Mouse (Mus musculus): ENCODE measurements around the gene Atp5g3.
"Not testable (repeated sequence)": the region's sequence is repeated elsewhere in the genome, so short reads cannot be mapped to it uniquely, and the experiment has no call there.

Atp5g3 gene

DNA sequence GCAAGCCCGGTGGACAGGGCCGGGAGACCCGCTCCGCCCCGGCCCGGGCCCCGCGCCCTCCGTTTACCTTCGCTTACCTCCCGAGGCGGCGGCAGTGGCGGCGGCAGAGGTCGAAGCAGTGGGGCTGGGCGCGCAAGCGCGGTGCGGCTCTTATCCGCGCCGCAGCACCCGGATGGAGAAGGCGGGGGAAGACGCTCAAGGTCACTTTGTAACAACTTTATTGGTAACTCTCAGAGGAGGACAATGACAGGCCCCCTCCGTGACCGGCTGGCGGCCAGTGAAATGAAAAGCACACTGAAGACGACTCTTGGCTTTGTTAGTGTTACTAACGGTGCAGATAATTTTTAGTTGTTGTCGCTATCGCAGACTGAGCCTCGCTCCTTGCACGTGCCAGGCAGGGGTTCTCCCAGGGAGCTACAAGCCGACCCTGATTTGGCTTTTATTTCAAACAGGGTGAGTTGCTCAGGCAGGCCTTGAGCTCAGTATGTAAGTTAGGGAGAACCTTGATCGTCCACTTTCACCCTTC lies at the start of gene Atp5g3:
TSS of gene Atp5g3 (minus strand) at position 152 of the 526 bp plus-strand sequence.
- peak; percentile 77 for DNase-seq (ENCODE audit: low spot score)

DNA sequence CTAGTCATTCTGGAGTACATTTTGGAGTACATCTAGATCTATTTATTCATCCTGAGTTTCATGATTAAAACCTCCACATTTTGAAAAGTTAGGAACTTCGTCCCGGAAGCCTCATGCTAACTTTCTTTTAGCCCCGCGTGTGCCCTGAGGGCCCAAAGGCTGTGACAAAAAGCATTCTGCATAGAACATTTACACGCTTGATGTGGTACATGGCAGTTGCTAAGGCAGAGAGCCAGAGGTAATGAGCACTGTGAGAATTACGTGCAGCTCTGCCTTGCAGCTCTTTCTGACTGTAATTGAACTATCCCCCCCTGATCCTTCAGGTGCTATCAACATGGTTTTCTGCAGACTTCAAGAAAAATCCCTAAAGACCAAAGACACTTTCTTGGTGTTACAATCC lies 47.2 kb upstream of the Atp5g3 start:
- DNase-seq (ENCODE audit: low spot score) = no peak

DNA sequence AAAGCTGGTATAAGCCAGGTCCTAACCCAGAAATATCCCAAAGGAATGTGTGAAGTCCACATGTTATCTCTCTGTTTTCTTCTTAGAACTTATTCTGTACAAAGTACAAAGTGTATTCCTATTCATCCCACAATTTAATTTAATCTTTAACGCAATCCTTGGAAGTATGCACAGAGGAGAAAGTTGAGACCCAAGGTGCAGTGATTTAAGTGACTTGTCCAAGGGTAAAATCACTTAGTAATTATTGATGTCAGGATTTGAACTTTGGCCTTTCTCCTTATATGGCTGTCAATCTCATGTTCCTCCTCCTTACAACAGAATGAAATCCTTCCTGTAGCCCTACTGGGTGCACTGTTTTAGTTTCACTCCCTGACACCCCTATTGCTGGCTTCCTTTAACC lies 42.5 kb upstream of the Atp5g3 start:
- no peak for DNase-seq (ENCODE audit: low spot score)

DNA sequence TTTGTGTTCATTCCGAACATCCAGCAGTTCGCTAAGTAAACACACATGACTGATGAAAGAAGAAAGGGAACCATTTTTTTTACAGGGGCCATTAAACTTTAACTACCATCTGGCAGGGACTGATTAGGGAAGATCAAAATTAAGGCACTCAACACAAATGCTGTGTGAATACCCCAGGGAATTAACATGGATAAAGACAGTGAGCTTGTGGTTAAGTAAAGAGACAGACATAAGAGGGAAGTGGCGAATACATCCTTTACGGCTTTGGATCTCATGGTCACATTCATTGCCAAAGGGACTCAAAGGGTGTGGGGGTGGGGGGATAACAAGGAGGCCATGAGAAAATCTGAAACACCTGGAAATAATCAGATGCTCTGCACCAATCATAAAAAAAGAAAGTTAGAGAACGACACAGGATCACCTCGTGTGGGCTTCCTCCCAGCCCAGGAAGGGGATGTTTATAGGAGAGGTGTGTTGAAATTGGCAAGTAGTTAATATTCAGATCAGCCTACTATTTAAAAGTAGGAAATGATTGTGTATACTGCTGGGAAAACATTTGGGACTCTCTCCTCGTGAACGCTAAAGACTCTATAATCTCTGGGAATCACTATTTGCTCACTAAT lies 41.6 kb upstream of the Atp5g3 start:
- no peak for DNase-seq (ENCODE audit: low spot score)

DNA sequence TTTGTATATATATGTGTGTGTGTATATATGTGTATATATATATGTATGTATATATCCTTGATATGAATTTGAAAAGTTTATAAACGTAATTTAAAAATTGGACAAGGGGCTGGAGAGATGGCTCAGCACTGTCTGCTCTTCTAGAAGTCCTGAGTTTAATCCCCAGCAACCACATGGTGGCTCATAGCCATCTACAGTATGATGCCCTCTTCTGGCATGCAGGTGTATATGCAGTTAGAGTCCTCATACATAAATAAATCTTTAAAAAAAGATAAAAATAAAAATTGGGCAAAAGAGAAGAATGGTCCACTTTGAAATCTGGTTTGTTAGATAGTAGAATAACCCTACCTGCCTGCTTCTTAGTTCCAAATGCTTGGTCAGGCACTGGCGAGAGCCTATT lies 36.2 kb upstream of the Atp5g3 start:
- DNase-seq (ENCODE audit: low spot score) = no peak

DNA sequence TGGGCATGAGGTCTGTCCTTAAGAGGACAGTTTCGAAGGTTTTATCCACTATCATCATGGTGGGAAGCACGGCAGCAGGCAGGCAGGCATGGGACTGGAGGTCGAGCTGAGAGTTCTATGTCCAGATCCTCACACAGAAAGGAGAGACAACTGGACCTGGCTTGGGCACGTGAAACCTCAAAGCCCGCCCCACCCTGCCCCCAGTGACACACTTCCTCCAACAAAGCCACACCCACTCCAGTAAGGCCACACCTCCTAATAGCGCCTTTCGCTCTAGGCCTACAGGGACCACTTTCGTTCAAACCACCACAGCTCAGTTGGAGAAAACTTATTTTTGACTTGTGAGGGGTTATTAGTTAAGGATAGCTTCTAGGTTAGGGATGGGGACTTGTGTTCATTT lies 32.6 kb upstream of the Atp5g3 start:
- no peak for DNase-seq (ENCODE audit: low spot score)

DNA sequence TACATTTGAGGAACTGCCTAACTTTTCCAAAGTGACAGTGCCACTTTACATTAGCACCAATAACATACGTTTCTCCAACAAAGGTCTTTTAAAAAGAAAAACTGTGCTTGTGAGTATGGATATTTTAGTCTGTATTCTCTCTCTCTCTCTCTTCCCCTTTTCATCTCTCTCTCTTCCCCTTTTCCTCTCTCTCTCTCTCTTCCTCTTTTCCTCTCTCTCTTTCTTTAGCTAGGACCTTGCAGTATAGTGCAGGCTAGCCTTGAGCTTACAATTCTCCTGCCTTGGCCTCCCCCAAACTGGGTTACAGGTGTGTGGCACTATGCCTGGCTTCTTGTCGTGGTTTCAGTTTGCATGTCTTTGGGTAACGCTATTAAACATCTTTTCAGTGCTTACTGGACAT lies 31.7 kb upstream of the Atp5g3 start:
- DNase-seq (ENCODE audit: low spot score) = no peak

DNA sequence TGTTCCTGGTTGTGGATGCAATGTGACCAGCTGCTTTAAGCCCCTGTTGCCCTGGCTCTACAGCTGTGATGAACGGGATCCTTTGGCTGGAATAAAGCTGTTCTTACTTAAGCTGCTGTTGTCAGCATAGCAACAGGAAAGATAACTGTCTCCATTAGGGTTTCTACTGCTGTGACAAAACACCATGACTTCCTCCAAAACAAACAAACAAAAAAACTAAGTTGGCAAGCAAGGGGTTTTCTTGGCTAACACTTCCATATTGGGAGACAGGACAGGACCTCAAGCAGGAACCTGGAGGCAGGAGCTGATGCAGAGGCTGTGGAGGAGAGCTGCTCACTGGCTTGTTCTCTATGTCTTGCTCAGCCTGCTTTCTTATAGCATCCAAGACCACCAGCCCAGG lies 30.2 kb upstream of the Atp5g3 start:
- DNase-seq (ENCODE audit: low spot score) = no peak

DNA sequence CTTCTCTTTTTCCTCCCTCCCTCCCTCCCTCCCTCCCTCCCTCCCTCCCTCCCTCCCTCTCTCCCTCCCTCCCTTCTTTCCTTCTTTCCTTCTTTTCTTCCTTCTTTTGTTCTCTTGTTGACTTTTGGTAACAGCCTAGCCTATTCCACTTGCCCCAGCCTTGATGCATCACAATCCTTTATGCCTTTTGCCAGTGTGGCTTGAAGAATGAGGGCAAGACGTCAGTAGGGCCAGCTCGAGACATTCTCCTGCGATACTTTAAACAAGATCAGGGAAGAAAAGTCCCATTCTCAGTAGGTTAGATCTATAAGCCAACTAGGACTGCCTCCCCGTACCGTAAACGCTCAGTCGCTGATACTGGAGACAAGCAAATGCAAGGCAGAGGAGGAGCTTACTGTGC lies 29.3 kb upstream of the Atp5g3 start:
- DNase-seq (ENCODE audit: low spot score) = no peak

DNA sequence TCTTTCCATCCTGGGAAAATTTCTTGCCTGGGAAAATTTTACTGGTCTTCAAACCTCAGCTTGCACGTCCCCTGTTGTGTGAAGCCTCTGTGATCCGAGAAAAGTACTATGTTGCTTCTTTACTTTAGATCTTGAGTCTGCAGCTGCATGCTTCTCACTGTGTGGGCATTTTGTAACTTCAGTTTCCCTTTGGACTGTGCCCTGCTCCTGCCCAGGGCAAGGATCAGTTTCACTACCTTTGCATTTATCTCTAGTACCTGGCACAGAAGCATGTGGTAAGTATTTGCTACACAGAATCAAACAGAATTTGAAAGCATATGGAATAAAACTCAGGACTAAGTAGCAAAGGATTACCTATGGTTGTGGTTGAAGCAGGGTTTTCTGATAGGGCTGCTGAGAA lies 27.8 kb upstream of the Atp5g3 start:
- DNase-seq (ENCODE audit: low spot score) = no peak

DNA sequence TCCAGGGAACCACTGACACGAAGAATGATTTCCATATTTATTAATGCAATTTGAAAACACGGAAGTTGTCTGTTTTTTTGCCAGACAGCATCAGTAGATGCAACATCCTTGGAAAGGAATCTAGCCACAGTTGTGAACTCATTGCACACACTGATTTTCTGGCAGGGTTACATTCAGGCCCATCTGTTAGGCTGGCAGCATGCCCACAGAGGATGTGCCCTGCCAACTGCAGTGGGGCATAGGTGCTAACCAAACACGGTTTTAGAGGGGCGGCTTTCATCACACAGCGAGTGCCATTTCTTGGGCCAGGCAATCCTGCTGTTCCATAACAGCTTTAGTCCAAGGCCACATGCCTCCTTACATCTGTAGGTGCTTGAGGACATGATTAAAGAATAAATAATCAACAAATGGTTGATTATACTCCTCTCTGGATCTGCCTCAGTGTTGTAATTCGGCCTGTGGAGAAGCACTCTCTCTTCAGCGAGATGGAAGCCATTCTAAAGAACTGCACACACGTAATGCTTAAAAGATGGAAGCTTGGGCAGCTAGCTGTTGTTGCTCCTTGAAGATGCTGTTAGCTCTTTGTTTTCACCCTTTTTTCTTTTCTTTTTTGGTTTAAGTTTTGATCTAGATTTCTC lies 21.7 kb upstream of the Atp5g3 start:
- DNase-seq (ENCODE audit: low spot score) = peak; percentile 54

DNA sequence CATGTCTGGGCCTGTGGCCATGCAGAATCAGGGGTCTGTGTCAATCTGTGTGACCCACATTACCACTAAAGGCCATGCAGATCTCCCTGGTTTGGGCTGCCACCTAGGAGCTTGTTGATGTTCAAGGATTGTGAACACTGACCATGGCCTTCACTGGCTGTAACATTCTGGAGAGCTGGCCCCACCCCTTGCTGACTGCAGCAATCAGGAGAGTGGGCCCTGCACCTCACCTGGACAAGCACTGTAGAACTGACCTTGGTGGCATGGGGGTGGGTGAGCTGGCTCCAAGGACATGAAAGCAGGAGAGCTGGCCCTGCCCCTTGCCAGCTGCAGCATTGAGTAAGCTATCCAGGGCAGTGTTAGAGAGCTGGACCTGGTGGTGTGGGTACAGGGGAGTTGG lies 16.6 kb upstream of the Atp5g3 start:
- DNase-seq (ENCODE audit: low spot score) = no peak

DNA sequence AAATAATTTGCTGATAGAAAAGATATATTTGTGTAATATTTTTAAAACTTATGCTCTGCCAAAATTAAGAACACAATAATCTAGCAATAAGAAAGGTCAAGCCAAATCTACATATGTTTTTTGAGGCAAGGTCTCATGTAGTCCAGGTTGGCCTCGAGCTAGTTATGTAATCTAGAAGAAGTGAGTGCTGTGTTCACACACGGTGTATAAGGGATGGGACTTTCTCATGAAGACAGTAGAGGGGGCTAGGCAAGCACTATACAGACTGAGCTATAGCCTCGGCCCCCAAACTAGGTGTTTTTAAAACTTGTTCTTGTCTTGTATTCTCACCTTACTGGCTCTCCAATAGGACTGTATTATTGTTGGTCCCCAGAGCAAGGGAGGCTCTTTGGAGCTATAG lies 14.4 kb upstream of the Atp5g3 start:
- no peak for DNase-seq (ENCODE audit: low spot score)

DNA sequence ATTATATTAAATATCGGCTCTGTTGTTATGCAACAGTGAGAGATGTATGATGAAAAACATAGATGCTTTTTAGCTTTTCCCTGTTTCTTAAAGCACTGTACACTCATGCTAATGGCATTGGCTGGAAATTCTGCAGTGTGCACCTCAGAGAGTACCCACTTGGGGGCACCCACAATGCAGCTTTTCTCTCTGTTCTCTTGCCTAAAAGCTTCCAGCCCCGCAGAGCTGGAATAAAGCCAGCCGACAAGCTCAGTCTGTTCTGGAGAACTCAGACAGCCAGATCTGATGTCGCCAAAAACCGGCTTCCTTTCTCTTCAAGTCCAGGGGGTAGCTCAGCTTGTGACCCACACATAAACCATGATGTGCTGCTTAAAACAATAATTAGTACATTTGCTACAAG lies 14.0 kb upstream of the Atp5g3 start:
- DNase-seq (ENCODE audit: low spot score) = peak; percentile 45

DNA sequence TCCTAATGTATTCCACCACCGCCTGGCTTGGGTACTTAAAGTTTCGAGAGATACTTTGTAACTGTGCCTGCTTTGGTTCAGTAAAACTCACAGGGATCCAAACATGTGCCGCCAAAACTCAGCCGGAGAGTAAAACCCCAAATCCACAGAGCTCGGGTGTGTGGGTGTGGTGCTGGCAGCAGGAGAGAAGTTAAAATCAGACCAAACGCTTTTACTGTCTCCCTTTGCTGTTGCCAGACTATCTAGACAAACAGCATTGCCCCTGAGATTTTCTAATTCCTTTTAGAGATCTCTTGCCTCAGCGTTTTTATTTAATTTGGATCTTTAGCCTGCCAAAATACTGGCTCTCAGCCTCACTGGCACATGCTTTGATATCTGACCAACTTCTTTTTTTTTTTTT lies 8.5 kb upstream of the Atp5g3 start:
- DNase-seq (ENCODE audit: low spot score) = no peak

DNA sequence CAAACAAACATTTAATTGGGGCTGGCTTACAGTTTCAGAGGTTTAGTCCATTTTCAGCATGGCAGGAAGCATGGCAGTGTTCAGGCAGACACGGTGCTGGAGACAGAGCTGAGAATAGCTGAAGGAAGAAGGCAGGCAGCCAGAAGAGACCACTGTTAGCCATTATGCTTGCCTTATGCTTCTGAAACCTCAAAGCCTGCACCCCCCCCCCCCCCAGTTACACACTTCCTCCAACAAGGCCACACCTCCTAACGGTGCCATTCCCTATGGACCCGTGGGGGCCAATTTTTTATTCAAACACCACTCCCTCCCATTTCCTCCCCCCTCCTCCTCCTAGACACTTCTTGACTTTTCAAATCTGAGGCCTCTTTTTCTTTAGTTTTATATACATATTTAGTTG lies 1.1 kb upstream of the Atp5g3 start:
- no peak for DNase-seq (ENCODE audit: low spot score)

DNA sequence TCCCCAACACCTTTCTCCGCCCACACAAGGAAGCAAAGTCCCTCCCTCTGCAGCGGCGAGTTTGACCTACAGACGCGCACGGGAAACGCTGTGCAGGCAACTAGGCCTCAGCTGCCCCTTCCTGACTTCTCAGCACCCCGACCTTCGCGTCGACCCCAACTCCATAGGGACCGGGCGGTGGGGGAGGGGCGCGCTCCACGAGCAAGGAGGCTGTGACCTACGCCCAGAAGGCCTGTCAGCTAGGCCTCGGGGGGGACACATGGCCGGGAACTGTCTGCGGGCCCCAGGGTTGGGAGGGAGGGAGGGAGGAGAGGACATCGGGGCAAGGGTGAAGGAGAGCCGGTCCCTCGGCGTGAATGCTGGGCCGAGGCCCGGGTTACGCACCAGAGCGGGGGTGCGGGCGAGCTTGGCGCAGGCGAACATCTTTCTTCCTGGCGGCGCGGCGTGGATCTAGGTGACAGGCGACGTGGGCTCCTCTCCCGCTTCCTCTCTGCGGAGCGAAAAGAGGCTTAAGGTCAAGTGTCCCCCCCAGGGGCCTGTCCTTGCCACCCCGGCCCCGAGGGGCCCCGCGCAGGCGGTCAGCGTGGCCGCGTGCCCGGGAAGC lies 453 bp downstream of the Atp5g3 start:
- DNase-seq (ENCODE audit: low spot score) = no peak

DNA sequence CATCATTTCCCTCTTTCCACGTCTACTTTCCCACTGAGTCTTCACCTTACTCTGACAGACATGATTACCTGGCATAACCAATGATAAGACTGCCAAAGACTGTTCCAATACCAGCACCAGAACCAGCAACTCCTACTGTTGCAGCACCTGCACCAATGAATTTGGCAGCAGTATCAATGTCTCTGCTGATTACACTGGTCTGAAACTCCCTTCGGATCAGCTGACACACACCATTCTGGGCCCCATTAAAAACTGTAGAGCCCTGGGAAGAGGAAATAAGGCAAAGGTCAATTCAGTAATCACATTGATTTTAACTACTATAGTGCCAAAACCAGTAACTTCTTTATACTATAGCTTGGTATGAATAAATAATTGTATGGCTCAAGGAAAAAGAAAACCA lies 2.0 kb downstream of the Atp5g3 start:
- DNase-seq (ENCODE audit: low spot score) = no peak

DNA sequence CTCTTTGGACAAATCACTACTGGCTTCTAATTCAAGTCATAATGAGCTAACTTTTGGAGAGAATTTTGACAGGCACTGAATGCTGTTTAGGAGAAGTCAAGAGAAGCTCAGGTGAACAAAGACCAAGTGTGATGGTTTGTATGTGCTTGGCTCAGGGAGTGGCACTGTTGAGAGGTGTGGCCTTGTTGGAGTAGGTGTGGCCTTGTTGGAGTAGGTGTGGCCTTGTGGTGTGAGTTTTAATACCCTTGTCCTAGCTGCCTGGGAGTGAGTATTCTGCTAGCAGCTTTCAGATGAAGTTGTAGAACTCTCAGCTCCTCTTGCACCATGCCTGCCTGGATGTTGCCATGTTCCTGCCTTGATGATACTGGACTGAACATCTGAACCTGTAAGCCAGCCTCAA lies 6.4 kb downstream of the Atp5g3 start:
- DNase-seq (ENCODE audit: low spot score) = not testable (repeated sequence)

DNA sequence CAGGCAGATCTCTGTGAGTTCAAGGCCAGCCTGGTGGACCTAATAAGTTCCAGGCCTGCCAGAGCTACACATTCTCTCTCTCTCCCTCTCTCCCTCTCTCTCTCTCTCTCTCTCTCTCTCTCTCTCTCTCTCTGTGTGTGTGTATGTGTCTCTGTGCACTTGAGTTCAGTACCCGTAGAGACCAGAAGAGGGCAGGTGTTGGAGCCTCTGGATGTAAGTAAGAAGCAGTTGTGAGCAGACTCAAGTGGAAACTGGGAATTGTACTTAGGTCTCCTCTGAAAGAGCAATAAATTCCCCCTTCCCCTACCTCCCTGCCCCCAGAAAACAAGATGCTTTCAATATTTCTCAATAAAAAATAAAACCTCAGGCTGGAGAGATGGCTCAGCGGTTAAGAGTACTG lies 7.6 kb downstream of the Atp5g3 start:
- no peak for DNase-seq (ENCODE audit: low spot score)

DNA sequence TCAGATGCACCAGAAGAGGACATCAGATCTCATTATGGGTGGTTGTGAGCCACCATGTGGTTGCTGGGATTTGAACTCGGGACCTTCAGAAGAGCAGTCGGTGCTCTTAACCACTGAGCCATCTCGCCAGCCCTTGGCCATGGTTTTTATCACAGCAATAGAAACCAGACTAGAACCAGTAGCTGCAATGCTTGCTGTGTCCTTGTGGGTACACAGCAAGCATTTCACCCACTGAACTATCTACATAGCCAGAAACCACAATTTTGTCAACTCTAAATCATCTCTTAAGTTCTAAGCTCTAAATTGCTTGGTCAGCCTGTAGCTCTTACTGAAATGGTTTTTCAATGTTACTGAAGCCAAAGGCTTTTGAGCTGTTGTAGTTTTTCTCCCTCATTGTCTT lies 8.8 kb downstream of the Atp5g3 start:
- not testable (repeated sequence) for DNase-seq (ENCODE audit: low spot score)

DNA sequence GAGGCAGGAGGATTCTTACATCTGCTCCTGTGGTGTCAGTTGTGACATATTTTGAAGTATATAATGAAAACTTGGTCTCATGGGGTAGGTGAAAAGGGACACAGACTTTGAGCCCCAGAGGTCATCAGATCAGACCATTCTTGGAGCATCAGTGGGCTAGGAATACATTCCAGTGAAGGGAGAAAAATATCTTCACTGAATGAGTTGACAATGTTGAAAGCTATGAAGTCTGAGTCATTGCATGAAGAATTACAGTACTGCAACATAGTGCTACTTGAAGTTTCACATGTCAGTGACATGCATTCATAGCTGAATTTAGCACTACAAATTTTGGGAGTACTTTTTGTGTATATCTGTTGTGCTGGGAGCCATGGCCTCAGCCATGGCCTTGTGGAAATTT lies 10.0 kb downstream of the Atp5g3 start:
- DNase-seq (ENCODE audit: low spot score) = no peak

DNA sequence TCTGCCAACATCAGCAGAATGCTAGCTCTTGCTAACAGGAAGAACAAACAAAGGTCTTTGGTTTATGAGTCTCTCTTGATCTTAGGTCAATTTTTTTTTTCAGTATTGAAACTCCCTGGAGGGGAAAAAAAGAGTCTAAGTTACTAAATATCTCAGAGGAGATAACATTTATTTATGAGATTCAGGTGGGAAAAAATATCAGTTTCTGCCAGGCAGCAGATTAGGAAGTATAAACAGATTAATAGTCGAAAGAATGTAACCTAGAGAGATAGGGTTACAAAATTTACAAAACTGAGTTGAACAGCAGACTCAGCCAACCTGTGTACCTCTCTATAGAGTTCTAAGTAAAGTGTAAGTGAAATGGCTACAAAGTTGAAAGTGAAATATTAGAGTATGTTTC lies 10.8 kb downstream of the Atp5g3 start:
- DNase-seq (ENCODE audit: low spot score) = no peak

DNA sequence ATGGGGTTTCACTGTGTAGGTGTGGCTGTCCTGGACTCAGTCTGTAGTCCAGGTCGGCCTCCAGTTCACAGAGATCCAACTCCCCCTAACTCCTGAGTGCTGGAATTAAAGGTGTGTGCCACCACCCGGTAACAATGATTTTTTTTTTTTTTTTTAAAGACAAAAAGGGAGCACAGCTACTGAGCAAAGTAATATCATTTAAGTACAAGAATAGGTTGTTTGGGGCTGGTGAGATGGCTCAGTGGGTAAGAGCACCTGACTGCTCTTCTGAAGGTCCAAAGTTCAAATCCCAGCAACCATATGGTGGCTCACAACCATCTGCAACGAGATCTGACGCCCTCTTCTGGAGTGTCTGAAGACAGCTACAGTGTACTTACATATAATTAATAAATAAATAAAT lies 14.2 kb downstream of the Atp5g3 start:
- DNase-seq (ENCODE audit: low spot score) = not testable (repeated sequence)
